Mouse (Mus musculus) heart, adult 11 months (tissue): ENCODE measurements around the gene Gm17387.
A peak's percentile ranks its signal among the peaks of the same experiment; 100 is the strongest.

ENCODE experiments used
- DNase-seq: peaks from one replicate; pipeline ENCODE4 v3.0.0; 2022

Gm17387 gene

GRCm38 (mm10) chr7:141048226-141049218 lies 19.6 kb downstream of the Gm17387 start:
- DNase-seq = peak; percentile 99

GRCm38 (mm10) chr7:141049326-141049725 lies 20.4 kb downstream of the Gm17387 start:
- DNase-seq = peak; percentile 83

GRCm38 (mm10) chr7:141051060-141051685 lies 22.2 kb downstream of the Gm17387 start:
- peak; percentile 87 for DNase-seq

- DNase-seq = no peak
Measured at GRCm38 (mm10) chr7:141052016-141052415, 23.1 kb downstream of the Gm17387 start.

DNA sequence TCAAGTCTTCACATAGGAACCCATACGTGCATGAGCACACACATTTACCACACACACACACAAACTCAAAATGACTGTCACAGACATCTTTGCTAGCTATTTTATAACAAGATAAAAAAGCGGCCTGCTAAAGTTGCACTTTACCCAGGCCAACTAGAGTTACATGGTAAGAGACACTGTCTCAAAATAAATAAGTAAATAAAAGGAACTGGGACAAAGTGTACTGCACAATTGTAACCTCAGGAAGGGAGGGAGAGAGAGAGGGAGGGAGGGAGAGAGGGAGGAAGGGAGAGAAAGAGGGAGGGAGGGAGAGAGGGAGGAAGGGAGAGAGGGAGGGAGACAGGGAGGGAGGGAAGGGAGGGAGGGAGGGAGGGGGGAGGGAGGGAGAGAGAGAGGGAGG lies 23.5 kb downstream of the Gm17387 start:
- no peak for DNase-seq

- no peak for DNase-seq
Measured at GRCm38 (mm10) chr7:141055785-141056184, 26.9 kb downstream of the Gm17387 start.

DNA sequence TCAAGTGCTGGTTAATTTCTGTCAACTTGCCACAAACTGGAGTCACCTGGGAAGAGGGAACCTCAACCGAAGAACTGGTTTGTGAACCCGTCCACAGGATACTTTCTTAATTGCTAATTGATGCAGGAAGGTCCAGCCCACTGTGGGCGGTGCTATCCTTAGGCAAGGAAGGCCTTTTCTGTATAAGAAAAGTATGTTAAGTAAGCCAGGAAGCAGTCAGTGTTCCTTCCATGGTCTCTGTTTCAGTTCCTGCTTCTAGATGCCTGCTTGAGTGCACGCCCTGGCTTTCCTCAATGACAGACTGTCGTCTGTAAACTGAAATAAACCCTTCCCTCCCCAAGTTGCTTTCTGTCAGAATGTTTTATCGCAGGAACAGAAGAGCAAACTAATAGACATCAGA lies 28.0 kb downstream of the Gm17387 start:
- DNase-seq = no peak

- DNase-seq = no peak
Measured at GRCm38 (mm10) chr7:141057541-141057940, 28.6 kb downstream of the Gm17387 start.

GRCm38 (mm10) chr7:141058601-141059341 lies 29.8 kb downstream of the Gm17387 start:
- no peak for DNase-seq

GRCm38 (mm10) chr7:141059929-141060328 lies 31.0 kb downstream of the Gm17387 start:
- no peak for DNase-seq

DNA sequence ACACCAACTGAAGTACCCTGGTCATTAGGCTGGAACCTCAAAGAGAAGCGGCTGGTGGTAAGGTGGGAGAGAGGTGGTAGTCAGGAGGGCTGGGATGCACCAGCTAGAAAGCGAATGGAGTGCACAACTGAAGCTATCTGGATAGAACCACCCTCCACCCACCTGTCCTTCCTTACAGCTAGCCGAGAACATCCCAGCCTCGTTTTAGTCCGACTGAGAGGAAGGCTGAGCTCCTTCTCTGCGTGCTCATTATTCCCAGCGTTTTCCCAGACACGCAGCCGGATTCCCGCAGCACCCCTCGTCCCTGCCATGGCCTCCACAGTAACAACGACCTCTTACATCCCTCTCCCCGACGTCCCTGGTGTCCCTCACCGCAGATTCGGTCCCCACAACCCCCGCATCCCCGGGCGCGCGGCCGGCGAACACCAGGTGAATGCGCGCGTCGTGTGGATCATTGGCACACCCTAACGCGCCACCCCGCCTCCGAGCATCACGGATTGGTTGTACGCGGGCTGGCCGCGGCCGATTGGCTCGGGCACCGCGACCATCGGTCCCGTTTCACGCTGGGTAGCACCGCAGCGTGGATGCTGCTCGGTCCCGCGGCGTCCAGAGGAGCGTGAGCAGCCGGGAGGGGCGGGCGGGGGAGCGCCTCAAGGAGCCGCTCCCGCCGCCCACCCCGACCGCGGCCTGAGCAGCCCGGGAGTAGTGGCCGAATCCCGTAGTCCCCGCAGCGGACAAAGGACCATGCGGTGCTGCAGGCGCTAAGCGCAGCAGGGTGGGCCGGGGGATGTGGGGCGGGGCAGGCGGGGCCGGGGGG lies 31.7 kb downstream of the Gm17387 start, which contains the start of gene B4galnt4:
Gene B4galnt4, plus strand, starts transcription at position 679 of the 817 bp plus-strand sequence.
- peak; percentile 97 for DNase-seq

DNA sequence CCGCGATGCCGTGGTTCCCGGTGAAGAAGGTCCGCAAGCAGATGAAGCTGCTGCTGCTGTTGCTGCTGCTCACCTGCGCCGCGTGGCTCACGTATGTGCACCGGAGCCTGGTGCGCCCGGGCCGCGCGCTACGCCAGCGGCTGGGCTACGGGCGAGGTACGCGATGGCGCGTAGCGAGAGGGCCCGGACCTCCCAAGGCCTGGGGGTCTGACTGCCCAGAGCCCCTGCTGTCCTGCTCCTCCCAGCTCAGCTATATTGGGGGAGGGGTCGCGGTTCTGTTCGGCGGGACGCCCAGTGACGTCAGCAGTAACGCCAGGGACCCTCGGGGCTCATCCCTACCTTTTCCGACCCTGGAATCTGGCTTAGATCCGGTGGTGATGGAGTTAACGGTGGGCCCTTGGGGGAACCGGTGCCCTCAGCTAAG lies 32.4 kb downstream of the Gm17387 start:
- DNase-seq = no peak

- DNase-seq = peak; percentile 90
Measured at GRCm38 (mm10) chr7:141062525-141062924, 33.6 kb downstream of the Gm17387 start.

DNA sequence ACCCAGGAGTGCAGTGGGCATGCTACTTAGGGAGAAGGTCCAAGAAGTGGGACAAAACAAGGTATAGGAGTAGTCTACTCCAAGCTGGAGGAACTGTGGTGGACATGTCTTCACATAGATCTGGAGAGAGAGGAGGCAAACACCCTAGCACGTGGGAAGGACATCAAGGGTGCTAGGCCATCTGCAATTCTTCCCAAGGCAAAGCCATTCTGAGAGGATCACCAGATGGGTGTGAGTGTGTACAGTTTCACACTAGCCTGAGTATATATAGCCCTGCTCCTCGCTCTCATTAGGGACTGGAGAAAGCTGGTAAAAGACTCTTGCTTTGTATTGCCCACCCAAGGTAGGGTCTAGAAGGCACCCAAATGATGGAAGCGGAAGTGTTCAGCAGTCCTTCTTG lies 34.4 kb downstream of the Gm17387 start:
- no peak for DNase-seq

- DNase-seq = peak; percentile 89
Measured at GRCm38 (mm10) chr7:141064175-141064574, 35.2 kb downstream of the Gm17387 start.

- no peak for DNase-seq
Measured at GRCm38 (mm10) chr7:141064576-141064975, 35.6 kb downstream of the Gm17387 start.

DNA sequence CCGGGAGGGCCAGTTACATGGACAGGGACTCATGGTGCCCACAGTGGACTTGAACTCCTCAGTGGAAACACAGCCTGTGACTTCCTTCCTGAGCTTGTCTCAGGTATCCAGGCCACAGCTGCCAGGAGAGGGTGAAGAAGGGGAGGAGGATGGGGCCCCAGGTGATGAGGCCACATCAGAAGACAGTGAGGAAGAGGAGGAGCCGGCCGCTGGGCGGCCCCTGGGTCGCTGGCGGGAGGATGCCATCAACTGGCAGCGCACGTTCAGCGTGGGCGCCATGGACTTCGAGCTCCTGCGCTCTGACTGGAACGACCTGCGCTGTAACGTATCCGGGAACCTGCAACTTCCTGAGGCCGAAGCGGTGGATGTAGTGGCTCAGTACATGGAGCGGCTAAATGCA lies 39.4 kb downstream of the Gm17387 start:
- DNase-seq = peak; percentile 91

DNA sequence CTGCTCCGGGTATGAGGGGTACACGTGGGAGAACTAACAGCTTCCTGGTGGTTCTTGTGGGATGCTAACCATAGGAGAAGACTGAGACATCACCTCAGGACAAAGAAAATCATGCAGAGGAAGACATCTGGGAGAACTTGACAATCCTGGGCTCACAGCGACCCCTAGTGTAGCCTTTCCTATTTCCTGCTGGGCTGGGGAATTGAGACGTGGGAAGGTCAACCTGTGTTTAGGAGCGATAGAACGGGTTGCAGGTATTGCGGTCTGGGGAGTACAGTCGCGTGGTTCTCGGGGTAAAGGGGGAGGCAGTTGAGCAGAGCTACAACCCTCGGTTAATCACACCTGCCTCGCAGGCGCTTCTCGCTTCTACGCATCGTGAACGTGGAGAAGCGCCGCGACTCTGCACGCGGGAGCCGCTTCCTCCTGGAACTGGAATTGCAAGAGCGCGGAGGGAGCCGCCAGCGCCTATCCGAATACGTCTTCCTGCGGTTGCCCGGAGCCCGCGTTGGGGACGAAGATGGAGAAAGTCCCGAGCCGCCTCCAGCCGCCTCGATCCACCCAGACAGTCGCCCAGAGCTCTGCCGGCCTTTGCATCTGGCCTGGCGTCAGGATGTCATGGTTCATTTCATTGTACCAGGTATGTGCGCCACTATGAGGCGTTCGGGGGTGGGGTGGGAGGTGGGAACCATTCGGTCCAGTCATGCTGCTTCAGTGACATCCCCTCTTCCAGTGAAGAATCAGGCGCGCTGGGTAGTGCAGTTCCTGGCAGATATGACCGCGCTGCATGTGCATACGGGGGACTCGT lies 41.3 kb downstream of the Gm17387 start:
- DNase-seq = peak; percentile 93

- peak; percentile 86 for DNase-seq
Measured at GRCm38 (mm10) chr7:141072017-141072745, 43.2 kb downstream of the Gm17387 start.

- DNase-seq = no peak
Measured at GRCm38 (mm10) chr7:141073782-141074181, 44.9 kb downstream of the Gm17387 start.

- DNase-seq = peak; percentile 90
Measured at GRCm38 (mm10) chr7:141077841-141078240, 48.9 kb downstream of the Gm17387 start, which contains the start of gene Pkp3. TSS of gene Pkp3 (plus strand) at chr7:141078218.
